Mouse (Mus musculus): ENCODE data around the gene A630076J17Rik. TPM values are rescaled to one million over a fixed set of nuclear protein-coding genes. Genes with fewer than 3 reads are reported as not detected.
A peak's percentile ranks its signal among the peaks of the same experiment; 100 is the strongest.

A630076J17Rik gene
- polyA plus RNA-seq, 1 experiment from 2014 or later = not detected

- Histone ChIP-seq H3K4me2 (replicated peaks; ENCODE audit: low read depth, low read length) (no peak overlapping the region), H3K36me3 (ENCODE audit: insufficient read depth, low read length) (no peaks in the 10 kb centered on the region), H3K27ac (ENCODE audit: low read length) (no peak overlapping the region), H3K4me3 (ENCODE audit: low read depth, low read length) (no peak overlapping the region), H3K9ac (replicated peaks; ENCODE audit: low read depth) (no peak overlapping the region), H3K9me3 (ENCODE audit: low read length) (no peaks in the 10 kb centered on the region), H3K27me3 (replicated peaks; ENCODE audit: insufficient read depth, low read length) (no peaks in the 10 kb centered on the region), H3K4me1 (ENCODE audit: insufficient read depth, low read depth, low read length) (no peaks in the 10 kb centered on the region)
- 29% methylated on average over 6 of the region's 6 CpGs for WGBS
- no peak for ATAC-seq
- no peak for TF ChIP-seq EP300 (IDR thresholded peaks at IDR 0.05)
- TF ChIP-seq CTCF (IDR thresholded peaks at IDR 0.05) = peak; percentile 77
- DNase-seq (ENCODE audit: low spot score) = peak; percentile 67
Observed at GRCm38 (mm10) chr3:107188226-107188899, 42.1 kb upstream of the A630076J17Rik start.

- Histone ChIP-seq H3K9me3 (ENCODE audit: low read length) (no peaks in the 10 kb centered on the region), H3K36me3 (ENCODE audit: insufficient read depth, low read length) (no peaks in the 10 kb centered on the region), H3K27ac (ENCODE audit: low read length) (no peak overlapping the region), H3K4me1 (ENCODE audit: insufficient read depth, low read depth, low read length) (no peaks in the 10 kb centered on the region), H3K27me3 (replicated peaks; ENCODE audit: insufficient read depth, low read length) (no peaks in the 10 kb centered on the region), H3K9ac (replicated peaks; ENCODE audit: low read depth) (no peak overlapping the region), H3K4me3 (ENCODE audit: low read depth, low read length) (no peak overlapping the region), H3K4me2 (replicated peaks; ENCODE audit: low read depth, low read length) (no peak overlapping the region)
- DNase-seq (ENCODE audit: low spot score) (no peak), ATAC-seq (no peak)
- TF ChIP-seq CTCF (IDR thresholded peaks at IDR 0.05) (no peak), EP300 (IDR thresholded peaks at IDR 0.05) (no peak)
- 29% methylated on average over 9 of the region's 9 CpGs for WGBS
Observed at GRCm38 (mm10) chr3:107201310-107202180, 28.9 kb upstream of the A630076J17Rik start.

- H3K9me3 ChIP-seq (ENCODE audit: low read length) = no peaks in the 10 kb centered on the region
- no peaks in the 10 kb centered on the region for H3K4me1 ChIP-seq (ENCODE audit: insufficient read depth, low read depth, low read length)
- no peak overlapping the region for H3K4me3 ChIP-seq (ENCODE audit: low read depth, low read length)
- DNase-seq (ENCODE audit: low spot score) = no peak
- H3K36me3 ChIP-seq (ENCODE audit: insufficient read depth, low read length) = no peaks in the 10 kb centered on the region
- WGBS = 72% methylated on average over 3 of the region's 3 CpGs
- TF ChIP-seq CTCF (IDR thresholded peaks at IDR 0.05) (no peak), EP300 (IDR thresholded peaks at IDR 0.05) (no peak)
- ATAC-seq = no peak
- H3K9ac ChIP-seq (replicated peaks; ENCODE audit: low read depth) = no peak overlapping the region
- H3K4me2 ChIP-seq (replicated peaks; ENCODE audit: low read depth, low read length) = no peak overlapping the region
- no peak overlapping the region for H3K27ac ChIP-seq (ENCODE audit: low read length)
- H3K27me3 ChIP-seq (replicated peaks; ENCODE audit: insufficient read depth, low read length) = no peaks in the 10 kb centered on the region
Observed at GRCm38 (mm10) chr3:107204413-107204812, 26.0 kb upstream of the A630076J17Rik start.

DNA sequence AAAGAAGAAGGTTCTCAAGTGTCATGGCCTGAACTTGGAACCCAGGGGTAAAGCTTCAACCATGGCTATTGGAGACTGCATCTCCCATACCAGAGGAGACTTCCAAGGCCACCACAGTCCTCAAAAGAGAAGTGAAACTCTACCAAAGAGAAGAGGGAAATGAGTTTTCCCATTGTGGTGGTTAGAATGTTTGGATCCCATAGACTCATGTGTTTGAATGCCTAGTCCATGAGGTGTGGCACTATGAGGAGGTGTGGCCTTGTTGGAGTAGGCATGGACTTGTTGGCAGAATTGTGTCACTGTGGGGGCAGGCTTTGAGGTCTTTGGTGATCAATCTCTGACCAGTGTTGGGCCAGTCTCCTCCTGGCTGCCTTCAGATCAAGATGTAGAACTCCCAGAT lies 25.2 kb upstream of the A630076J17Rik start:
- H3K9ac ChIP-seq (replicated peaks; ENCODE audit: low read depth) = no peak overlapping the region
- no peaks in the 10 kb centered on the region for H3K27me3 ChIP-seq (replicated peaks; ENCODE audit: insufficient read depth, low read length)
- no peak for ATAC-seq
- no peaks in the 10 kb centered on the region for H3K9me3 ChIP-seq (ENCODE audit: low read length)
- no peak overlapping the region for H3K4me2 ChIP-seq (replicated peaks; ENCODE audit: low read depth, low read length)
- DNase-seq (ENCODE audit: low spot score) = no peak
- no peaks in the 10 kb centered on the region for H3K4me1 ChIP-seq (ENCODE audit: insufficient read depth, low read depth, low read length)
- TF ChIP-seq EP300 (IDR thresholded peaks at IDR 0.05) (no peak), CTCF (IDR thresholded peaks at IDR 0.05) (no peak)
- no peak overlapping the region for H3K4me3 ChIP-seq (ENCODE audit: low read depth, low read length)
- no peaks in the 10 kb centered on the region for H3K36me3 ChIP-seq (ENCODE audit: insufficient read depth, low read length)
- H3K27ac ChIP-seq (ENCODE audit: low read length) = no peak overlapping the region

GRCm38 (mm10) chr3:107205994-107206393 lies 24.4 kb upstream of the A630076J17Rik start:
- Histone ChIP-seq H3K36me3 (ENCODE audit: insufficient read depth, low read length) (no peaks in the 10 kb centered on the region), H3K27me3 (replicated peaks; ENCODE audit: insufficient read depth, low read length) (no peaks in the 10 kb centered on the region), H3K9me3 (ENCODE audit: low read length) (no peaks in the 10 kb centered on the region), H3K4me1 (ENCODE audit: insufficient read depth, low read depth, low read length) (no peaks in the 10 kb centered on the region), H3K4me2 (replicated peaks; ENCODE audit: low read depth, low read length) (no peak overlapping the region), H3K27ac (ENCODE audit: low read length) (no peak overlapping the region), H3K9ac (replicated peaks; ENCODE audit: low read depth) (no peak overlapping the region), H3K4me3 (ENCODE audit: low read depth, low read length) (no peak overlapping the region)
- ATAC-seq (no peak), DNase-seq (ENCODE audit: low spot score) (peak; percentile 74)
- TF ChIP-seq CTCF (IDR thresholded peaks at IDR 0.05) (peak; percentile 90), EP300 (IDR thresholded peaks at IDR 0.05) (no peak)
- 8% methylated on average over 4 of the region's 4 CpGs for WGBS

DNA sequence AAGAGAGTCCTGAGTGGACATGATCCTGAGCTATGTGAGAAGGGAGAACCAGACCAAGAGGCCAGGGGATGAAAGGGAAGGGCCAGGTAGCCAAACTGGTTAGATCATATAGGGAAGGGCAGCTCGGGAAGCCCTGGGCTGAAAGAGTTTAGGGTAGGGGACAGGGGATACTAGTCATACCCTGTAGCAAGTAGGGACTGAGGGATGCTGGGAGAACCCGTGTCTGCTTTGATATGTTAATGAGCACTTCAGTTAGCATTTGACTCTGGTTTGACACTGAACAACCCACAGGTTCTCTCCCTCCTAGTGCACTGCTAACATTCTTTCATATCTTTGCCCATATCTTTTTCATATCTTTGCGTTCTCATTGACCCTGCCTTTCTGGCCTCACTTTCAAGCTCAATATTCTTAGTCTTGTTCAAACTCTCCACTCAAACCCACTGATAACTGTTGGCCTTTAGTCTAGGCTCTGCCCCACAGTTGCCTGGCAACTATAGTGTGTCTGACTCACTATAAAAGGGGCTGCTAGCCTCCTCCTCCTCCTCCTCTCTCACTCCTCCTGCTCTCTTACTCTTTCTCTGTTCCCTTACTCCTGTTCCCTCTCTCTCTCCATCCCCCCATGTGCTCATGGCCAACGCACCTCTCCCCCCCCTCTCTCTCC lies 23.8 kb upstream of the A630076J17Rik start:
- no peak overlapping the region for H3K4me2 ChIP-seq (replicated peaks; ENCODE audit: low read depth, low read length)
- no peaks in the 10 kb centered on the region for H3K4me1 ChIP-seq (ENCODE audit: insufficient read depth, low read depth, low read length)
- no peak overlapping the region for H3K27ac ChIP-seq (ENCODE audit: low read length)
- no peak for TF ChIP-seq CTCF (IDR thresholded peaks at IDR 0.05)
- no peak for TF ChIP-seq EP300 (IDR thresholded peaks at IDR 0.05)
- H3K4me3 ChIP-seq (ENCODE audit: low read depth, low read length) = no peak overlapping the region
- no peak for DNase-seq (ENCODE audit: low spot score)
- no peak for ATAC-seq
- H3K27me3 ChIP-seq (replicated peaks; ENCODE audit: insufficient read depth, low read length) = no peaks in the 10 kb centered on the region
- WGBS = 37% methylated on average over 4 of the region's 4 CpGs
- no peak overlapping the region for H3K9ac ChIP-seq (replicated peaks; ENCODE audit: low read depth)
- no peaks in the 10 kb centered on the region for H3K36me3 ChIP-seq (ENCODE audit: insufficient read depth, low read length)
- H3K9me3 ChIP-seq (ENCODE audit: low read length) = no peaks in the 10 kb centered on the region
